Mouse (Mus musculus): ENCODE data around the gene Dok7. TPM values are rescaled to one million over a fixed set of nuclear protein-coding genes. Genes with fewer than 3 reads are reported as not detected.

Dok7 gene
- polyA plus RNA-seq, 1 experiment from 2014 or later: 5.7 TPM

DNA sequence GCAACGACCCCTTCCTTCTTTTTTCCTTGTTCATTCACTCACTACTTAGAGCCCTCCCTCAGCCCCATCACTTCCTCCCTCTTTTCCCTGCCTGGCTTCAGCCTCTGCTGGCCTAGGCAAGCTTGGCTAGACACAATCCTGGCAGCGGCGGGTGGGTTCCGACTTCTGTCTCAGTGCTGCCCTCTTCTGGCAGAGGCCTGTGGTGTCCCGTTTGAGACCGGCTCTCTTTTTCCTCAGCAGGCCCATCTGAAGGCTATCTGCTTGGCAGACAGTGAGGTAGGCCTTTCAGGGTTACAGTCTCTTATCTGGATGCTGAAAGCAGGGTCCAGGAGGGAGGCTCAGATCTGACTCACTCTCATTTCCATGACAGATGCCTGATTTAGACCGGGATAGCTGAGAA, 75.2 kb downstream of the Dok7 start:
- H3K4me1 ChIP-seq: no peaks in the 10 kb centered on the region
- H3K9ac ChIP-seq: no peak overlapping the region
- H3K27me3 ChIP-seq: no peaks in the 10 kb centered on the region
- WGBS: 8% methylated on average over 7 of the region's 7 CpGs
- no peaks in the 10 kb centered on the region for H3K36me3 ChIP-seq
- ATAC-seq (ENCODE audit: low FRiP score, low read depth): no peak
- H3K27ac ChIP-seq: no peak overlapping the region
- H3K4me2 ChIP-seq (replicated peaks): no peak overlapping the region
- no peaks in the 10 kb centered on the region for H3K9me3 ChIP-seq
- no peak overlapping the region for H3K4me3 ChIP-seq

DNA sequence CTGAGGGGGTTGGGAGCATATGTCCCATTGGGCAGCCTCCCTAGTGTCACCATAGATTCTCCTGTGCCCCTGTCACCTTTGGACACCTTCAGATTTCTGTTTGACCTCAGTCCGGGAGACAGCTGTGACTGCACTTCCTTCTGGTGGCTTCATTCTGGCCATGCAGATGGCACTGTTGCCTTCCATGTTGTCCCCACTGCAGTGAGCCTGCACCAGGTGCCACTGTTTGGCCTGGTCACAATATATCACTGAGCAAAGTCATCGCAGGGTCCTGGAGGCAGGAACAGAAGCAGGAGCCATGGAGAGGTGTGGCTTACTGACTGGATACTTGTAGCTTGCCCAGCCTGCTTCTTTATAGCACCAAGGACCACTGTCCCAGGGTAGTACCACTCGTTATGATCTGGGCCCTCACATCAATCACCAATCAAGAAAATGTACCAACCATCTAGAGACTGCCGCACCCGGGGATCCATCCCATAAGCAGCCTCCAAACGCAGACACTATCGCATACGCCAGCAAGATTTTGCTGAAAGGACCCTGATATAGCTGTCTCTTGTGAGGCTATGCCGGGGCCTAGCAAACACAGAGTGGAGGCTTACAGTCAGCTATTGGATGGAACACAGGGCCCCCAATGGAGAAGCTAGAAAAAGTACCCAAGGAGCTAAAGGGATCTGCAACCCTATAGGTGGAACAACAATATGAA, 75.9 kb downstream of the Dok7 start:
- Histone ChIP-seq H3K36me3 (no peaks in the 10 kb centered on the region), H3K4me3 (no peak overlapping the region), H3K27me3 (no peaks in the 10 kb centered on the region), H3K9ac (no peak overlapping the region), H3K4me1 (no peaks in the 10 kb centered on the region), H3K9me3 (no peaks in the 10 kb centered on the region), H3K4me2 (replicated peaks) (no peak overlapping the region), H3K27ac (no peak overlapping the region)
- no peak for ATAC-seq (ENCODE audit: low FRiP score, low read depth)
- 92% methylated on average over 9 of the region's 9 CpGs for WGBS

- H3K36me3 ChIP-seq: no peaks in the 10 kb centered on the region
- H3K4me2 ChIP-seq (replicated peaks): no peak overlapping the region
- no peaks in the 10 kb centered on the region for H3K27me3 ChIP-seq
- 0 out of 2 replicates have a peak, but pooled peaks cover 3% of the 10 kb centered on the region for H3K4me1 ChIP-seq
- no peak for ATAC-seq (ENCODE audit: low FRiP score, low read depth)
- no peak overlapping the region for H3K9ac ChIP-seq
- no peak overlapping the region for H3K27ac ChIP-seq
- 82% methylated on average over 4 of the region's 4 CpGs for WGBS
- H3K9me3 ChIP-seq: no peaks in the 10 kb centered on the region
- no peak overlapping the region for H3K4me3 ChIP-seq
These were observed 76.9 kb downstream of the Dok7 start for GRCm38 (mm10) chr5:35133468-35133867.

DNA sequence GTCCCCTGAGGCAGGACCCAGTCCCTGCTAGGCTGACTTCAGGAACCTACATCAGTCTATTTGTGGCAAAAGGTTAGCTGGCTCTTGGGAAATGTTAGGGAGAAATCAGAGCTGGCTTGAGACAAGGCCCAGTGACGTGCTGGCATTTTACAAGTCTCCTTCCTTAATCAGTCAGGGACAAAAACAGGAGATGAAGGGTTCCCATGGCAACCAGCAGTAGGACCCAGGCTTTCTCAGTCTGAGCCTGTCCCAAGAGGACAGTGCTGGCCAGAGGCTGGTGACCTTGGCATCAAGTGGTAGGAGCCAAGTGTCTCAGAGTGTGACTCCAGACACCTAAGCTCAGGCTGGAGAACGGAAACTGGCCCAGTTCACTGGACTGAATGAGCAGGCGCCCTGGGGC, 77.7 kb downstream of the Dok7 start:
- ATAC-seq (ENCODE audit: low FRiP score, low read depth): no peak
- no peak overlapping the region for H3K9ac ChIP-seq
- 56% methylated on average over 3 of the region's 3 CpGs for WGBS
- H3K4me1 ChIP-seq: 0 out of 2 replicates have a peak, but pooled peaks cover 3% of the 10 kb centered on the region
- no peak overlapping the region for H3K4me2 ChIP-seq (replicated peaks)
- H3K27ac ChIP-seq: no peak overlapping the region
- no peaks in the 10 kb centered on the region for H3K27me3 ChIP-seq
- H3K4me3 ChIP-seq: no peak overlapping the region
- no peaks in the 10 kb centered on the region for H3K36me3 ChIP-seq
- H3K9me3 ChIP-seq: no peaks in the 10 kb centered on the region

DNA sequence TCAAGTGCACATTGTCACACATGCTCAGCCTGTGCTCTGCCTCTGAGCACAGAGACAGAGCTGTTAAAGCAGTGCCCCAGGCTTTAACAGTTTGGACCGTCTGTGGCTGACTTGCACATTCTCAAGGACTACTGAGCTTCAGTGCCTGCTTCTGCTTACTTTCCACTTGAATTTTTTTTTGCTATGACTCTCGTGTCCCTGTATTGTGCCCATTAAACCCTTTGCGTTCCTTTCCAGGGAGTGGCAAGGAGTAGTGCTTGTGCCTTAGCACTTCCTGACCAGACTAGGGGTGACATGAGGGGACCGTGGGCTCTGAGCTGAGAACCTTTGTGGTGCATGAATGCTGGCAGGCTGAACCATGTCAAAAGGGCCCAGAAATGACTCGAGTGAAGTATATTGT, 79.3 kb downstream of the Dok7 start:
- no peak overlapping the region for H3K9ac ChIP-seq
- H3K4me2 ChIP-seq (replicated peaks): no peak overlapping the region
- H3K9me3 ChIP-seq: no peaks in the 10 kb centered on the region
- no peak for ATAC-seq (ENCODE audit: low FRiP score, low read depth)
- no peak overlapping the region for H3K27ac ChIP-seq
- H3K36me3 ChIP-seq: no peaks in the 10 kb centered on the region
- no peak overlapping the region for H3K4me3 ChIP-seq
- H3K4me1 ChIP-seq: 0 out of 2 replicates have a peak, but pooled peaks cover 3% of the 10 kb centered on the region
- no peaks in the 10 kb centered on the region for H3K27me3 ChIP-seq
- WGBS: 55% methylated on average over 5 of the region's 5 CpGs

Small RNA genes within 50 kb of the gene (microRNA-seq; reads per million reads assigned to microRNA genes)
- 3.5 reads per million, percentile 16 among the genes with 10 or more reads in this experiment for gene Mir3097

Other genes starting within 250 kb of the Dok7 start
- gene Msantd1, start 148.8 kb upstream of the Dok7 start, polyA plus RNA-seq (2015; fragmentation: Nextera tagmentation; extraction: Ambion mirVana): 0.47 and 0.66 TPM in 2 replicates
- gene Rgs12, start 107.3 kb upstream of the Dok7 start, polyA plus RNA-seq (2015; fragmentation: Nextera tagmentation; extraction: Ambion mirVana): 50.4 and 54.0 TPM in 2 replicates
- 0.59 and 0.71 TPM in 2 replicates for gene Hgfac, start 15.3 kb upstream of the Dok7 start, polyA plus RNA-seq (2015; fragmentation: Nextera tagmentation; extraction: Ambion mirVana)
- 112 and 120 TPM in 2 replicates for gene Lrpap1, start 49.0 kb downstream of the Dok7 start, polyA plus RNA-seq (2015; fragmentation: Nextera tagmentation; extraction: Ambion mirVana)
- gene Adra2c, start 221.6 kb downstream of the Dok7 start, polyA plus RNA-seq (2015; fragmentation: Nextera tagmentation; extraction: Ambion mirVana): not detected in 2 replicates